Mouse (Mus musculus): ENCODE measurements around the gene Cyp4x1. TPM values are rescaled to one million over a fixed set of nuclear protein-coding genes. Genes with fewer than 3 reads are reported as not detected.
"Not testable (repeated sequence)": the region's sequence is repeated elsewhere in the genome, so short reads cannot be mapped to it uniquely, and the experiment has no call there.

The Cyp4x1 gene
- total RNA-seq (2021): 0.26 TPM in 1 of 2 replicates, not detected in the other
- long read RNA-seq, experiment 1: 0 reads
- long read RNA-seq, experiment 2: 0 reads

- DNase-seq: no peak
These were observed at the start of gene Cyp4x1 for GRCm38 (mm10) chr4:115133621-115134295. Gene Cyp4x1, minus strand, starts transcription at chr4:115134281.

- DNase-seq: not testable (repeated sequence)
These were observed 42.1 kb upstream of the Cyp4x1 start for GRCm38 (mm10) chr4:115176201-115176600.

DNA sequence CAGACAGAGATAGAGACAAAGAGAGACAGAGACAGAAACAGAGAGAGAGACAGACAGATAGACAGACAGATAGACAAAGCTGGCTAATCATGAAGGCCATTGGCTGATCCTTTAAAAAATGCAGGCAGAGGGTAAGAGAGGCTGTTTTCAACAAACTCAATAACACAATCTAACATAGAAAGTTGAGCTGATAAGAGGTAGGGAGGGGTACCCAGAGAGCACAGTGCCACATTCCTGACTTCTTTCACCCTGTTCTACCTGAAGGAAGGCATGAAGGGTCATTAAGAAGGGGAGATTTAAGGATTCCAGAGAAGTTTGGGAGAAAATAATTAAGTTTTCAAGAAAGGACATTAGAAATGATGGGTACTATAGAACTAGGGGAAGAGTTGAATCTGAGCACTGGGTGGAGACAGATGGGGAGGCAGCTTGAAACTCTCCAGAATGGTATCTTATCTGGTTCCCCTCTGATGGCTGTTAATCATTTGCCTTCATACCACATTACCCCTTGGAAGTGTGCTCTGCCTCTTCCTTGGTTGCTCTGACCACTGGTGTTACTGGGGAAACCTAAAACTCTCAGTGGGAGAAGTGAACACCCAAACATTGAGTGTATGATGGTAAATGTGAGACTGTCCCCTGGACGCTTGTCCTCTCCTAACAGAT is 40.7 kb upstream of the Cyp4x1 start:
- DNase-seq: no peak

DNA sequence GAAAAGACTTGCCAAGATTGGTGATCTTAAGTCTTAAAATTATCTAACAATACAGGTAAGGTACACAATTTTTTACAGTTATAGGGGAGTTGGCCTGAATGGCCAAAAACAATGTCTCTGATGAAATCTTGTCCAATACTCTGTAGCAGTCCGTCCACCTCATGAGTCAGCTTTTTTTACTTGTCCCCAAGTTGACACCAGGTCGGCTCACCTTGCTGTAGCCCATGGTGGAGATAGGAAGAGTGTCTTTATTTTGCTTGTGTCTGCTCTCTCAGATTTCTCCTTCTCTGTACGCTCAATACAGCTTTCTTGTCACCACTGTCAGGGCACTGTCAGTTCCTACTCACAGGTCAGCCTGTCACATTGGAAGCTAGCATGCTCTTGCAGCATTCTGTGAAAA is 24.9 kb upstream of the Cyp4x1 start:
- DNase-seq: not testable (repeated sequence)

DNA sequence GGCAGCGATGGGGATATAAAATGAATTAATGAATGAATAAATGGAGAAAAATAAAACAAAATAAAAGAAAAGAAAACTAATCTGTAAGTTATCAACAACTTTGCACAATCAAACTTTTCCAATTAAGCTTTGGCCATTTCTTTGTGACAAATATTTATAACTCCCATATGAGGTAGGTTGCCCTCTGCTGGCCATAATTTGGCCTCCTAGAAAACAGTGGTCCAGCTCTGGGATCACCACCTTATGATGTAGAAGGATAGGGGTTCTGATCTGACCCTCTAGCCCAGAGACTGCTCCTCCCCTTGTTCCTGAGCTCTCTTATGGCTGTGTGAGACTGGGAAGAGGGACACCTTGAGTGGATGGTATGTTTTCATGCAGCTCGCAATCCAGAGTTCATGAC is 20.6 kb upstream of the Cyp4x1 start:
- no peak for DNase-seq

DNA sequence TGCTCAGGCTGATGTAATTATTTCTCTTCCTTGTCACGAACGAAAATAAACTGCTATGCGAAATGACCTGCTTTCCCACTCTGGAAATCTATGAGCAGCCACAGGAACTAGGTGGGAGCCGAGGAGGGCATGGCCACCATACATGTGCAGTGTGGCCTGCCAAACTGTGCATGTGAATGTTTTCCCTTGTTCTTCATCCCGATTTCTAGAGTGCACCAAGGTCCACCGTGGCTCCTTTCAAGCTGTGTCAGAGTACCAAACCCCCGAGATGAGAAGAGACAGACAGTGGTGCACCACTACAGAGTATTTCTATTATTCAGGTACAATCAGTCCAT is 182 bp upstream of the Cyp4x1 start:
- no peak for DNase-seq

DNA sequence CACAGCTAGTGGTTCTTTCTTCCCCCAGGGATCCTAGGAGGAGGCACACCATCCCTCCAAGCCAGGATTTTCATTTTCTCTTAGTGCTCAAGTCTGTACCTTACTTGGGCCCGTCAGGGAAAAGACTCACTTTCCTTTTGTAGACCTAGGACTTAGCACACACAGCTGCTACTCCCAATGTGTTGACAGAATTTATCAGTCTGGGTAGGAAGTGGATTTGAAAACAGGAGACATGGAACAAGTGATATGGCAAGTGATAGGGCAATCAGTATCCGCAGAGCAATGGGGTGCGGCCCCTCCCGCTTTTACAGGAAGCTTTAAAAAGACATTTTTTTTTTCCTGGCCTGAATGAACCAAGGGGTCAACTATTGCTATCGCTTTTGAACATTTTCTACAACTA is 996 bp downstream of the Cyp4x1 start:
- DNase-seq: no peak

DNA sequence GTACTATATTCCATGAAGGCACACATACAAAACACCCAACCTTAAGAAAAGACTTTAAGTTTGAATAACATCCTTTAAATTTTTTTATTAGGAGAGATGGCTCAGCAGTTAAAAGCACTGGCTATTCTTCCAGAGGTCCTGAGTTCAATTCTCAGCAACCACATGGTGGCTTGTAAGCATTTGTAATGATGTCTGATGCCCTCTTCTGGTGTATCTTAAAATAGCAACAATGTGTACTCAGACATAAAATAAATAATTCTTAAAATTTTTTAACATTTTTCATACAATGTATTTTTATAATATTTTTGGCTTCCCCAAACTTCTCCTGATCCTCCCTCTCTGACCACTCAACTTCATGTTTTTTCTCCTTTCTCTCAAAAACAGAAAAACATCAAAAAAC is 9.4 kb downstream of the Cyp4x1 start:
- DNase-seq: no peak

GRCm38 (mm10) chr4:115123507-115123906 is 10.6 kb downstream of the Cyp4x1 start:
- no peak for DNase-seq

DNA sequence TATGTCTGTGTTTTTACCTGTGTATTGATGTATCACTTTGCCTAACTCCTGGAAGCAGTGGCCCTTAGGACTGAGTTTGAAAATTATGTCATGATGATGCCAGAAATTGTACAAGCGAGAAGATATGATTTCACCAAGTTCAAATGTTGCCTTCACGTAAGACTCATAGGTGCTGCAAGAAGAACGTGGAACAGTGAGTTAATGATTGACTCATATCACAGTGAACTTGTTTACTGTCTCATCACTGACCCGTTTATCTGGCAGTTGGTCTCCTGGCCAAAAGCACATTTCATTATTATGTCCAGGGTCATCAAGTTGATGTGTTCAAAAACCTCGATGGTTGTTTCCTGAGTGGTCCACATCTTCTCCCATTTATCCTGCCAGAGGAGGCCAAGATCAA is 12.5 kb downstream of the Cyp4x1 start:
- no peak for DNase-seq

- DNase-seq: no peak
These were observed 12.9 kb downstream of the Cyp4x1 start for GRCm38 (mm10) chr4:115121162-115121561.

DNA sequence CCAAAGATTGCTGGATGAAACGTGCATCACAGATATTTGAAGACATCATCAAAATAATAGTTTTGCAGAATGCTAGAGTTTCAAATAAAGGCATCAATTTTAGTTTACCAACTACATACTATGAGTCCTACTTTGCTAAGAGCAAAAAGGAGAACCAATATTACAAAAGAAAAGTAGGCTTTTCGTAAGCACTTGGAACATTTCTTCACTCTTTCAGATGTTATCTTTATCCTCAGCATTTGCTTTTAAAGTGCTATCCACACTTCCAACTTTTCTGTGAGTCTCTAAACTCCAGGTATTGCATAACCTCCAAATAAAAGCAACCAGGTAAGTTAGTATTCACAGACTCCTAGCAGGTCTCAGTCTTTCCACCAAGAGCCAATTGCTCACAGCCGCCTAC is 14.4 kb downstream of the Cyp4x1 start:
- no peak for DNase-seq

- DNase-seq: no peak
These were observed 20.8 kb downstream of the Cyp4x1 start for GRCm38 (mm10) chr4:115113266-115113665.

DNA sequence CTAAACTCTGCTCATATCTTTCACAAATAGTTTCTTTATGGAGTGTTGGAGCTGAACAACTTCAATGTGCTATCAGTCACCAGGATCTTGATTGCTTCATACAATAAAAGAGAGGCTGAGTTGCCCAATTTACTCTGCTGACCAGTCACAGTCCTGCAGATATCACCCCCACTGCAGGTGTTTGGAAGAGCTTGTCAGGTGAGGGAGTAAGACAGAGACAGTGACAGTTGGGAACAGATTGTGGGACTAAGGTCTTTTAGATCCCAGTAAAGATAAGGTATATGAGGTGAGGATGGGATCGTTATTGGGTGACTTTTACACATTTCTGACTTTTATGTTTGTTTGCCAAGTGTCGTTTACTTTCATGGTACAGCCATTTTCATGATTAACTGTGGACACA is 22.9 kb downstream of the Cyp4x1 start:
- DNase-seq: no peak

- DNase-seq: no peak
These were observed 30.6 kb downstream of the Cyp4x1 start for GRCm38 (mm10) chr4:115103510-115103909.

DNA sequence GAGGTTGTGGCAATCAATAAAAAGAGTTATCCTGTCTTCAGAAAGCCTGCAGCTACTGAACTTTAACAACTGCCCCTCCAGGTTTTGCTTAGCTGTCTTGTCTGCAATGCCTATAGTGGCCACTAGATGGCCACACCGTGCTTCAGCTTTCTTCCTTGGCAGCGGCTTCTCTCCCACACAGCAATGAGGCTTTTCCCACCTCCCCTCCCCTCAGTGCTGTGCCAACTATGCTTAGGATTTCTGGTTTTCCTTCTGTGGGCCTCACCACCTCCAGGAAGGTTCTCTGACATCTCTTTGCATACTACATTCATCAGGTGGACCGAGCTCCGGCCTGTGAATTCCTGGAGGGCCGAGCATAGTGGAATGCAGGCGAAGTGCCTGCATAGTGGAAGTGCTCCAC is 32.4 kb downstream of the Cyp4x1 start:
- DNase-seq: peak; percentile 65

- DNase-seq: peak; percentile 29
These were observed 37.0 kb downstream of the Cyp4x1 start for GRCm38 (mm10) chr4:115097146-115097496.

DNA sequence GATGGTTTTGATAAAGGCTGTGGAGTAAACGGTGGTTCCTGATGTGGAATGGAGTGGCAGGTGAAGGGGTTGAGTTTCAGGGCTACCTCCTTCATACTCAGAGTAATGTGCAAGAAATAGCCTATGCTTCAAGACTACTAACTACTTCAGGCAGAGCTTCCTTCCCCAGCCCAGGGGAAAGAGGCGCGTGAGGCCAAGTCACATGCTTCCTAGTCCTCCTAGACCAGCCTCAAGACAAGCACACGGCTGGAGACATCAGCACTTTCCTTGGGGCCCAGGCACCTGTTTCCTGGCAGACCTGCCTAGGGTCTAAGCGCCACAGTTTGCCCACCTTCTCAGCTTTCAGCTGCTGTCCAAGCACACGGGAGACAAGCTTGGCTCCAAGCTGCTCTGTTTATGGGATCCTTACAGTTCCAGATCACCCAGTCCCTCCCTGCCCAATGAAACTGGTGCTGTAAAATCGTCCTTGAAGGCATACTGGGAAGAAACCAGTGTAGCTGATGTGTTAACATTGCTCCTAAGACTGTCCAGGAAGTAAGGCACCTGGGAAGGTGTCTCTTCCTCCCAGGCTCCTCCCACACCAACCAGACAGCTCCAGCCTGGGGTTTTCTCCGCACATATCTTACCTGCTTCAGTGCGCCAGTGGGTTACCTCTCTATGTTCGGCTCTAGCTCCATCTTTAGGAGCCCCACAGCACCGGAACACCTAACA is 37.5 kb downstream of the Cyp4x1 start:
- no peak for DNase-seq

DNA sequence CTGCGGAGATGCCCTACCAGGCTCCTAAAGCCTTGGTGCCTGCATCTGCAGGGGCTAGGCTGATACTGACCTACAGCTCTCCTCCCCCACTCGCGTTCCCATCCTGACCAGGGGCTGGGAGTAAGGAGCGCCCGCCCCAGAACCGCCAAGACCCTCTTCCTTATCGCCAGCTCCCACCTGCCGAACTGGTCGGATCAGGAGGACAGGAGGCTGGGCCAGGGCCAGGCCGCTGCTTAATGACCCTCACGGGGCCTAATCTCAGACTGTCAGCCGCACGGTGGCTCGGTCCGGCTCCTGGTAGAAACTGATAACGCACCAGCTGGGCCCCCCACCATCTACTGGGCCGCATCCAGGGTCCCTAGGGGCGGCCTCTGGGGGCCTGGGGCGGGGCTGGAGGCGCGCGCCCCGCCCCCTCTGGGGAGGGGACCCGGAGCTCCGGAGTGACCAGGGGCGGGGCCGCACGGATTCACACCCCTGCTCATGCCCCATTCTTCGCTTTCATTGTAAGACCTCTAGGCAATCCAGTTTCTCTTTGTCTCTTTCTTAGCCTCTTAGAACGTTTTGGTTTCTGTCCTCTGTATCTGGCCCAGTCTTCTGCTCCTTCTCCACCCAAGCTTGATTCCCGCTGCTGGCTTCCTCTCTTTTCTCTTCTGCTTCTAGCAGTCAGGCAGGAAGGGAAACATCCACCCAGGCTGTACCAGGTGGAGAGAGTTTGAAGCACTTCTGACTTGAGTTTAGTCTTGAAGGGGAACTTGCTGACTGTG is 38.2 kb downstream of the Cyp4x1 start:
- DNase-seq: peak; percentile 23

DNA sequence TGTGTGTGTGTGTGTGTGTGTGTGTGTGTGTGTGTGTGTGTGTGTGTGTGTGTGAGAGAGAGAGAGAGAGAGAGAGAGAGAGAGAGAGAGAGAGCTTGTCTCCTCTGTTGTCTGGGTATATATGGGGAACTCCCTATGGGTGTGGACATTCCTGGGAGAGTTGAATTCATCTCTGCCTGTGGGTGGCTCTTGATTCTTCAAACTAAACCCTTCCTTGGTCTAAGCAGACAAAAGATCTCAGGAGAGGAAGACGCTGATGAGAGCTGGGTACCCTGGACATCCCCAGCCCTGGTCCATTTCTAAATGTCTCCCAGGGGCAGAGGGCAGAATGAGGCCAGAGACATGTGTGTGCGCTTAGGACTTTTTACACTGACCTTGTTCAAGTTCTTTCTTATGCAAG is 40.0 kb downstream of the Cyp4x1 start:
- no peak for DNase-seq

DNA sequence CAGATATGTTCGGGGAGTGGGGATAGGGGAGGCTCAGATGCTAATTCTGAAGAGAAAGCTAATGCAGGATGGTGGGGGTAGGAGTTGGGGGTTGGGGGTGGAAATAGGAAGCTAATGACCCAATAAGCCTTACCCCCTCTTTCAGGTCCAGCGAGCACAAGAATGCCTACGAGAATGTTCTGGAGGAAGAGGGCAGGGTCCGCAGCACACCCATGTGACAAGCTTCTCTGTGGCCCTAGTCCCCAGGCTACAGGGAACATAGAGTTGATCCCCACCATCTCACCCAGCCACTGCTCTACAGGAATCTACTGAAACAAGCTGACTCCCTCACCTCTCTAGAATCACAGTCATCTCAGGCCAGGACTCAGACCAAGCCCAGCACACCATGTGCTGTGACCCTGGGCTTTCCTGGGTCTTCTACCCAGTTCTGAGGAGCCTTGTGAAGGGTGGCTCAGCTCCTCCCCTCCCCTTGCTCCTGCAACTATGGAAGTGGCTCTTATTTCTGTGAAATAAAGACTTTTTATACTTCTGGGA is 40.7 kb downstream of the Cyp4x1 start:
- no peak for DNase-seq

DNA sequence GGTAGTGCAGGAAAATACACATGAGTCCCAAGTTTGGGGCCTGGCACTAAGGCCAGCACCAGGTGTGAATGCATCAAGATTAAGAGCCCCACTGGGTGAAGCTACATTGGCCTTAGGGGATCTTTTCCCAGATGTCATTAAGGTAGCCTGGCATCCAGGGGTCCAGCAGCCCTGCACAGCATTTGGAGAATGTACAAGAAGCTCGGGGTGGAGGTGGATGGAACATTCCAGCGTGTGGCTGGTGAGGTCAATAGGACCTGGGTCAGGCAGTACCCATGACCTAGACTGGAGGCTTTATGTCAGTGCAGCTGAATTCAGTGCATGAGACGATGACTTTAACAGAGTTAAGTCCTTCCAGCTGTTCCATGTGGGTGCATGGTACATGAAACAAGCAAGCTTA is 42.3 kb downstream of the Cyp4x1 start:
- DNase-seq: no peak

DNA sequence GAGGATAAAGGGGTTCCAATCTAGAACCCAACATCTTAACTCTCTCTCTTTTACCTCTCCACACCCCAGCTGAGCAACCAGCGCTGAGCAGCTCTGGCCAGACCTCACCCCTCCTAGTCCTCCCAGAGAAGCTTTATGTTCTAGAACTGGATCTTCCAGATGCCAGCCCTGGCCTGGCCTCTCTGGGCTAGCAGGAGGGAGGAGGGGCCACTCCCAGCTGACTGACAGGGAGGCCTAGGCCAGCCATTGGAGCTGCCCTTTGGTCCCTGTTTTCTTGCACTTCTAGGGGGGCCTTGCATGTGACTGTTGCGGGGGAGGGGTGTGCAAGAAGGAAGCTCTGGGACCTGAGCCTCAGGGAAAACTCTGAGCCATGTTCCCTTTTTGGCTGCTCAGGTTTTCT is 43.5 kb downstream of the Cyp4x1 start:
- no peak for DNase-seq
